Mouse (Mus musculus): ENCODE data around the gene Pik3r1. TPM values are rescaled to one million over a fixed set of nuclear protein-coding genes. Genes with fewer than 3 reads are reported as not detected.

The Pik3r1 gene
- total RNA-seq, 2 experiments from 2014 or later, result 80.2 to 89.3 TPM

- no peak for DNase-seq (ENCODE audit: low spot score in 2 of 2)
Measured at GRCm38 (mm10) chr13:101739732-101740381, 28.2 kb downstream of the Pik3r1 start.

GRCm38 (mm10) chr13:101738769-101739168 lies 29.2 kb downstream of the Pik3r1 start:
- no peak for DNase-seq (ENCODE audit: low spot score in 2 of 2)

- DNase-seq (ENCODE audit: low spot score in 2 of 2), result no peak
Measured at GRCm38 (mm10) chr13:101736521-101737387, 31.3 kb downstream of the Pik3r1 start.

GRCm38 (mm10) chr13:101735364-101736120 lies 32.5 kb downstream of the Pik3r1 start:
- no peak for DNase-seq (ENCODE audit: low spot score in 2 of 2)

GRCm38 (mm10) chr13:101734227-101734626 lies 33.8 kb downstream of the Pik3r1 start:
- no peak for DNase-seq (ENCODE audit: low spot score in 2 of 2)

- no peak for DNase-seq (ENCODE audit: low spot score in 2 of 2)
Measured at GRCm38 (mm10) chr13:101732675-101733074, 35.3 kb downstream of the Pik3r1 start.

GRCm38 (mm10) chr13:101731777-101732176 lies 36.2 kb downstream of the Pik3r1 start:
- DNase-seq (ENCODE audit: low spot score in 2 of 2), result no peak

- DNase-seq (ENCODE audit: low spot score in 2 of 2), result no peak
Measured at GRCm38 (mm10) chr13:101730351-101730750, 37.7 kb downstream of the Pik3r1 start.

- DNase-seq (ENCODE audit: low spot score in 2 of 2), result no peak
Measured at GRCm38 (mm10) chr13:101729248-101730055, 38.6 kb downstream of the Pik3r1 start.

GRCm38 (mm10) chr13:101728816-101729215 lies 39.2 kb downstream of the Pik3r1 start:
- peak; percentile 19 to 63 for DNase-seq (ENCODE audit: low spot score in 2 of 2)

GRCm38 (mm10) chr13:101728300-101728699 lies 39.7 kb downstream of the Pik3r1 start:
- no peak for DNase-seq (ENCODE audit: low spot score in 2 of 2)

GRCm38 (mm10) chr13:101727837-101728236 lies 40.2 kb downstream of the Pik3r1 start:
- DNase-seq (ENCODE audit: low spot score in 2 of 2), result no peak

- no peak for DNase-seq (ENCODE audit: low spot score in 2 of 2)
Measured at GRCm38 (mm10) chr13:101726922-101727321, 41.1 kb downstream of the Pik3r1 start.

- no peak for DNase-seq (ENCODE audit: low spot score in 2 of 2)
Measured at GRCm38 (mm10) chr13:101721901-101722595, 46.0 kb downstream of the Pik3r1 start.

GRCm38 (mm10) chr13:101721154-101721553 lies 46.9 kb downstream of the Pik3r1 start:
- no peak for DNase-seq (ENCODE audit: low spot score in 2 of 2)

GRCm38 (mm10) chr13:101719312-101719870 lies 48.6 kb downstream of the Pik3r1 start:
- DNase-seq (ENCODE audit: low spot score in 2 of 2), result peak; percentile 57 to 89

- DNase-seq (ENCODE audit: low spot score in 2 of 2), result no peak
Measured at GRCm38 (mm10) chr13:101718744-101719143, 49.3 kb downstream of the Pik3r1 start.

- DNase-seq (ENCODE audit: low spot score in 2 of 2), result no peak
Measured at GRCm38 (mm10) chr13:101717836-101718235, 50.2 kb downstream of the Pik3r1 start.

- no peak for DNase-seq (ENCODE audit: low spot score in 2 of 2)
Measured at GRCm38 (mm10) chr13:101713429-101714088, 54.5 kb downstream of the Pik3r1 start.

Data from layer of hippocampus, adult 18-20 months (tissue).